Mouse (Mus musculus) gastrocnemius, adult 8-10 months (tissue): ENCODE measurements around the gene Prpf31. TPM values are rescaled to one million over a fixed set of nuclear protein-coding genes. Genes with fewer than 3 reads are reported as not detected.

Experiments
- DNase-seq, 2 experiments: peaks; one replicate each; pipeline ENCODE4 v3.0.0; 2022; ENCODE audit warnings: low spot score in 2 of 2
- total RNA-seq, 4 experiments: library from RNA; stranded (reverse); gene quantifications; 2 replicates each; pipeline ENCODE4 v1.2.4; 2022

Prpf31 gene
- total RNA-seq, 4 experiments from 2014 or later: 17.5 to 24.7 (median 20.8) TPM

GRCm38 (mm10) chr7:3617242-3617995, 12.4 kb upstream of the Prpf31 start, which contains the start of gene Ndufa3:
TSS of gene Ndufa3 (plus strand) at chr7:3617373.
- DNase-seq: peak; percentile 72 to 82

- DNase-seq: no peak
Measured at GRCm38 (mm10) chr7:3629030-3629429, 755 bp upstream of the Prpf31 start.

GRCm38 (mm10) chr7:3630478-3630815, 662 bp downstream of the Prpf31 start:
- DNase-seq: no peak

DNA sequence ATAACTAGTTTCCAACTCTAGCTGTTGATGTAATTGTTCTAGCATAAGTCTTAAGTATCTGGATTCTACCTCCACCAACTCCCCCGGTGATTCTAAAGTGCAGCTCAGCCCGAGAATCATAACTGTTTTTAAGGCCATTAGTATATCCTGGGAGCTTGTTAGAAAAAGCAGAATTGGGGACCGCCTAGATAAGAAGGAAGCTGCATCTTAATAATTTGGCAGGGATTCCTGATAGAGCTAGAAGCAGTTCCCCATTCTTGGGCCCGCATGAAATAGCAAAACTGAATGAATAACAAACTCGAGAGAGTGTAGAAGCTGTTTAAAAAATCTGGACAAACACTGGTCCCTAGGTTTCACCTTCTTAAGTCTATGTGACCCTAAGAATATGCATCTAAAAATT, 13.6 kb downstream of the Prpf31 start:
- DNase-seq: no peak

- no peak for DNase-seq
Measured at GRCm38 (mm10) chr7:3643843-3644242, 14.1 kb downstream of the Prpf31 start.

DNA sequence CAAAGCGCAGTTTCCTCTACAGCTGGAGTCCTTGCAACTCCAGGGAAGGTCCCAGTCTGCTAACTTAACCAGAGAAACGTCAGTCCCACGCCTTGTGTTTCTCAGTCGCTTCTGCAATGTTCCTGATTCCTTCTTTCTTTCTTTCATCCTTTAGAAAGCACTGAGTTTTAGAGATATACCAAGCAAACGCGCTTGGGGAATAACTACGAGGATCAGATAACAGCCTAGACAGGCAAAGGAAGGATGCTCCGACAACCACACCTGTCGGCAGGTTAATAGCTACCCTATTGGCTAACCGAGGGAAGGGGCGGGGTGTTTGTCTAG, 14.5 kb downstream of the Prpf31 start:
- no peak for DNase-seq

DNA sequence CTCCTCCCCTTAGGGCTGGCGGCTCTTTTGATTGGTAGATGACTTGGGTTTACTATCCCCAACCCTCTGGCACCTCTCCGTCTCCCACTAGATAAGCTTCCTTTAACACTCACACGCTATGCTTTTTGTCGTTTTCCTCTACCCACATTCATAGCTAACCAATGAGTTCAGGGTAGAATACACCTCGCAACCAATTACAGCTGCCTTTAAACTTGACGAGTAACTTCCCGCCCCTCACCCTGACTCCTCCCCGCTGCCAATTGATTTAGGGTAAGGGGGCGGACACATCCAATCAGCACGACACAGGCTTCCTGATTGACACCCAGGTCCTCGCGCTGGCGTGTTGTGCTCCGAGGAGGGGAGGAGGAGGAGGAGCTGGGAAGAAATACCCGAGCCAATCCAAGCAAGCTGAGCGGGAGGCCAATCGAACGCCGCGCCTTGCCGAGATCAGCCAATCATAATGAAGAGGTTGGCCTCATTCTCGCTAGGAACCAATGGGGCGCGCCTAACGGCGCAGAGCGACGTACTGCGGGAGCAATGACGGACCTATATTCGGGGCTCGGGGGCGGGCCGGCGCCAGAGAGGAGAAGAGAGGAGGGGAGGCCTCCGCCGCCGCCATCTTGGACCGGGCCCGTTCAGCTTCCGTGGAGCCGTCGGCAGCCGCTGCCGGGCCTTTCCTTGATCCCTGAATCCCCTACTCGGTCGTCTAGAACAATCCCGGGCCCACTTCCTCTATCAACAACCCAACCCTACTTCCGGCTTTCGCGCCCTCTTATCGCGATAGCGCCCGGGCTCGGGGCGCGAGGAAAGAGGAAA, 15.1 kb downstream of the Prpf31 start, which contains the start of gene Cnot3:
Cnot3 (plus strand) TSS at position 597 of the 816 bp plus-strand sequence.
- peak; percentile 97 to 99 for DNase-seq

- DNase-seq: no peak
Measured at GRCm38 (mm10) chr7:3645488-3646025, 15.8 kb downstream of the Prpf31 start.

DNA sequence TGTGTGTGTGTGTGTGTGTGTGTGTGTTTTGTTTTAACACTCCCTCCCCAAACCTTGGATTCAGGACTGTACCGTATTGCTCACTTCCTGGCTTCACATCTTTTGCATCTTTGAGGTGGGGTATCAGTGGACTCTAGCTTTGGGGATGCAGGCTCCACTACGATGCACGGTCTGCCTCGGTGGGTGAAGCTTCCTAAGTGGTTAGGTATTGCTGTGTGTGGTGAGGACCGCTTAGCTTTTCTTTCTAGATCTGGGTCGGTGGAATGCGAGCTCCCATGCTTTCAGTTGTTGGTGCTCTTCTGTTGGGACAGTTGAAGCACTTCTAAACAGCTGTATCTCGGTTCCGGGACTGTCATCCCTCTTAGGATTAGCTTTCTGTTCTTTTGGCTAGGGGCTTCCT, 16.4 kb downstream of the Prpf31 start:
- no peak for DNase-seq

GRCm38 (mm10) chr7:3646641-3647040, 16.9 kb downstream of the Prpf31 start:
- no peak for DNase-seq

- no peak for DNase-seq
Measured at GRCm38 (mm10) chr7:3656966-3657365, 27.2 kb downstream of the Prpf31 start.

DNA sequence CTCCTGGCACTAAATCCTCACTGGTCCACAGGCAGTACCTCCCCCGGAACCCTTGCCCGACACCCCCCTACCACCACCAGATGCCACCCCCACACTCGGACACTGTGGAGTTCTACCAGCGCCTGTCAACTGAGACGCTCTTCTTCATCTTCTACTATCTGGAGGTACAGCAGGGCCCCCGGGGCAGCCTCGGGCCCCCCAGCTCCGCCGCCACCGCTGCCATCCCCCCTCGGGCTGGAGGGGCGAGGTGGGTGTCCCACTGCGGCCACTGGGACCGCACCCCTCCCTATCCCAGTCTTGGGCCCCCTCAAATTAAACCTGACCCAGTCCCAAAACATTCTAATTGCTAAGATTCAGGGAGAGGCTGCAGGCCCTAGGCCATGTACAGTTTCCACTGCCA, 28.8 kb downstream of the Prpf31 start:
- DNase-seq: no peak

DNA sequence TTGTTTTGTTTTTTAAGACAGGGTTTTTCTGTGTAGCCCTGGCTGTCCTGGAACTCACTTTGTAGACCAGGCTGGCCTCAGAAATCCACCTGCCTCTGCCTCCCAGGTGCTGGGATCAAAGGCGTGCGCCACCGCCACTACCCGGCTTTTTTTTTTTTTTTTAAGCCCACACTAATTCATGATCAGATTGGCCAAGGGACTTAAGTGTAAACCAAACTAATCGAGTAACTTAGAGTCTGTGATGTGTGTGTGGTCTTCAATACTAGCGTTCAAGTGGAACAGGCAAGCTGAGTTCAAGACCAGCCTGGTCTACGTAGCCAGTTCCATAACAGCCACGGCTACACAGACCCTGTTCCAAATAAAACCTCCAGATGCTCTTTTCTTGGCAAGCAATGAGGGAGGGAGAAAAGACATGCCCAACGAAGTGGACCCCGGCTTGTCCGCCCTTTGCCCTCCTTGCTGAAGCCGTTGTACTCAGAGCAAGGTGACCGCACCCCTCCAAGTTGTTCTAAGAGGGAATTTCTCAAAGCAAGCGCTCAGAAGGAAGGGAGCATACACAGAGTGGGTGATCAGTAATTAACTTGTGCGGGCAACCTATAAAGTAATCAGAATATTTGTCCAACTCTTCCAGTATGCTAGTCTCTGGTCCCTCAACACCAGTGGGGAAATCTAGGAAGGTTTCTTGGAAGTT, 34.9 kb downstream of the Prpf31 start:
- DNase-seq: no peak

GRCm38 (mm10) chr7:3665215-3666114, 35.7 kb downstream of the Prpf31 start, which contains the start of gene Leng1:
TSS of gene Leng1 (minus strand) at chr7:3665840.
- peak; percentile 95 for DNase-seq

DNA sequence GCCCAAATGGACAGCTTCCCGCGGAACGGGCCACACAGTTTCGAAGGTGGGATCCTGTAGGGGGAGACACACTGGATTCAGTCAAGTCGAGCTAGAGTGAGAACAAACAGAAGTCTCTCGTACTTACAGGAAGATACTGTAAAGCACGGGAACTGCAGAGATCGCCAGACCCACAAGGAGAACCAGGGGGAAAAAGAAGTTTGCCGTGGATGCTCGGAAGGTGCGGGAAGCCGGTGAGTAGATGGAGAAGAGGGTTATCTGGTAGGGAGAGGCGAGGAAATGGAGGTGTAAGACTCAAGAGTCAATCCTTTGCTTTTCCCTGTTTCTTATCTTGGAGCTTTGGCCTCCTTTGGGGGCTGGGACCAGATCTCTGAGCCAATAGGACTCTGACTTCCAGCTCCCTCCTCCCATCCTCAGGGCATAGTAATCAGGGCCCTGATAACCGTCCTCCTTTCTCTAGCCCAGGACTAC, 37.2 kb downstream of the Prpf31 start:
- no peak for DNase-seq

GRCm38 (mm10) chr7:3674507-3675227, 44.9 kb downstream of the Prpf31 start:
- DNase-seq: peak; percentile 35 to 62

DNA sequence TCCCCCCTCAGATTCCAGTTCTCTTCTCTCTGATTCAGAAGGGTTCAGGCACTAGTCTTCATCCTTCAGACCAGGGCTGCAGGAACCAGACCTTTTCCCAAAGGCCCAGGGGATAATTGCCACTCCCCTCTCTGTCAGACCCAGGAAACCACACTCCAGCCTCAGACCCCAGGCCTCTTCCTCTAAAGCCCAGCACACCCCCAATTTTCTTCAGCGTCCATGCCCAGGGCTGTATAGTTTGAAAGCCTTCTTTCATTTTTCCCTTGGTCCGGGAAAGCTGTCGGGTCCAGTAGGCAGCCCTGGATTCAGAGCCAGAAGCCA, 45.4 kb downstream of the Prpf31 start:
- no peak for DNase-seq

DNA sequence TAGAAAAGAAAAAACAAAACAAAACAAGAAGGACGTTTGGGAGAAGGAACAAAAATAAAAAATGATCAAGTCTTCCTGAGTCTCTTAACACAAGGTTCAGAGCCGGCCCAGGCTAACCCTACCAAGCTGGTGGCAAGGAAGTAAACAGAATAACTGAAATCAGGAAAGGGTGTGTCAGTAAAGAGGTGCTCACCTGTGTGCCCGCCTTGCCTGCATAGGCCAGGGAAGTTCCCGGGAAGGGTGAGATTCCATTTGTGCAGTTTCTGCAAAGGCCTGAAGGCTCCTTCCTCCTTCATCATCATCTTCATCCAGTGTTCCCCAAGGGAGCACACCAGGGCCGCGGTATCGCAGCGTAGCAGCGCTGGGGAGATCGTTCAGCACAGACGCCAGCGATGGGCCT, 46.6 kb downstream of the Prpf31 start:
- DNase-seq: no peak

DNA sequence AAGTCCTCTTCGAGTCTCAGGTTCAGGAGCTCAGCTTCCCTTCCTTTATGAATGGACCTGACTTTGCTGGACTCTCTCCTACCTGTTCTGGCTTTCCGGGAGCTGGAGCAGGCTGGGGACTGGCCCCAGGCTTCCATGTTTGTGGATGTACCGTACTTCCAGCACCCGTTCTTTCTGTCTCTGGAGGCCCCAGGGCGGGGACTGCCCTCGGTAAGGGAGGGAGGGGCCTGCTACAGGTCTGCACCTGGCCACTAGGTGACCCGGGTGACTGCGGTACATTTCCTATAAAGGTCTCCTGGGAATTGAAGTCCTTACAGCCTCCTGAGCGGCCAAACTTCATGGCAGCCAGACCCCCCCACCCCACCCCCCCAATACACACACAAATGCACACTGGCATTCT, 47.6 kb downstream of the Prpf31 start, which contains the start of gene Tmc4:
Tmc4 (minus strand) TSS at position 212 of the 400 bp plus-strand sequence.
- DNase-seq: no peak
